Mouse (Mus musculus) spleen, postnatal 0 days (tissue): ENCODE measurements around the gene Sf3b2. TPM values are rescaled to one million over a fixed set of nuclear protein-coding genes. Genes with fewer than 3 reads are reported as not detected.

Experiments used
- polyA plus RNA-seq: library from polyadenylated mRNA; unstranded; fragments of >200 nt; fragmentation: Nextera tagmentation; extraction: Ambion mirVana; gene quantifications from 2 replicates; pipeline ENCODE4 v1.2.1, GENCODE M21; 2015

The Sf3b2 gene
- polyA plus RNA-seq, result 172 and 197 TPM in 2 replicates

GRCm38 (mm10) chr19:5294972-5295735, at the start of gene Sf3b2:
TSS of gene Sf3b2 (minus strand) at chr19:5295455.

GRCm38 (mm10) chr19:5335441-5335840, 40.2 kb upstream of the Sf3b2 start, which contains the start of gene Catsper1:
TSS of gene Catsper1 (plus strand) at chr19:5335741.

GRCm38 (mm10) chr19:5297903-5298800, 2.9 kb upstream of the Sf3b2 start, which contains the start of gene Gal3st3:
TSS of gene Gal3st3 (plus strand) at chr19:5298331.

GRCm38 (mm10) chr19:5272801-5273733, 22.2 kb downstream of the Sf3b2 start, which contains the start of gene Pacs1:
TSS of gene Pacs1 (minus strand) at chr19:5273119.

Other genes with a start within 250 kb of the Sf3b2 start
- gene Rin1, start 245.0 kb downstream of the Sf3b2 start, polyA plus RNA-seq, result 0.75 and 0.99 TPM in 2 replicates
- gene Cd248, start 227.4 kb downstream of the Sf3b2 start, polyA plus RNA-seq, result 11.8 and 17.6 TPM in 2 replicates
- 4.4 and 4.5 TPM in 2 replicates for gene Tmem151a, start 209.9 kb downstream of the Sf3b2 start, polyA plus RNA-seq
- gene Yif1a, start 206.9 kb downstream of the Sf3b2 start, polyA plus RNA-seq, result 43.9 and 51.8 TPM in 2 replicates
- gene Cnih2, start 196.9 kb downstream of the Sf3b2 start, polyA plus RNA-seq, result 0.78 and 0.99 TPM in 2 replicates
- gene Rab1b, start 188.4 kb downstream of the Sf3b2 start, polyA plus RNA-seq, result 88.0 and 103 TPM in 2 replicates
- gene Klc2, start 176.9 kb downstream of the Sf3b2 start, polyA plus RNA-seq, result 2.9 and 4.6 TPM in 2 replicates
- 9.6 and 10.2 TPM in 2 replicates for gene Pacs1, start 22.3 kb downstream of the Sf3b2 start, polyA plus RNA-seq
- gene Gal3st3, start 2.9 kb upstream of the Sf3b2 start, polyA plus RNA-seq, result 0.10 and 0.27 TPM in 2 replicates
- gene Catsper1, start 40.3 kb upstream of the Sf3b2 start, polyA plus RNA-seq, result not detected in 2 replicates
- 0.51 and 0.99 TPM in 2 replicates for gene Cst6, start 54.1 kb upstream of the Sf3b2 start, polyA plus RNA-seq
- 39.3 and 43.4 TPM in 2 replicates for gene Eif1ad, start 71.3 kb upstream of the Sf3b2 start, polyA plus RNA-seq
- 304 and 334 TPM in 2 replicates for gene Banf1, start 71.7 kb upstream of the Sf3b2 start, polyA plus RNA-seq
- gene Sart1, start 93.2 kb upstream of the Sf3b2 start, polyA plus RNA-seq, result 51.2 and 52.4 TPM in 2 replicates
- 0.19 and 0.29 TPM in 2 replicates for gene Tsga10ip, start 107.1 kb upstream of the Sf3b2 start, polyA plus RNA-seq
- 130 and 141 TPM in 2 replicates for gene Drap1, start 129.5 kb upstream of the Sf3b2 start, polyA plus RNA-seq
- 25.6 and 28.8 TPM in 2 replicates for gene AI837181, start 129.7 kb upstream of the Sf3b2 start, polyA plus RNA-seq
- gene Fosl1, start 152.1 kb upstream of the Sf3b2 start, polyA plus RNA-seq, result not detected in 2 replicates
- 5.3 and 6.5 TPM in 2 replicates for gene Ccdc85b, start 162.4 kb upstream of the Sf3b2 start, polyA plus RNA-seq
- 55.0 and 60.8 TPM in 2 replicates for gene Fibp, start 165.2 kb upstream of the Sf3b2 start, polyA plus RNA-seq
- gene Ctsw, start 173.1 kb upstream of the Sf3b2 start, polyA plus RNA-seq, result 4.3 and 6.1 TPM in 2 replicates
- 30.8 and 37.7 TPM in 2 replicates for gene Efemp2, start 178.5 kb upstream of the Sf3b2 start, polyA plus RNA-seq
- 19.9 and 21.2 TPM in 2 replicates for gene Mus81, start 192.9 kb upstream of the Sf3b2 start, polyA plus RNA-seq
- gene Cfl1, start 195.0 kb upstream of the Sf3b2 start, polyA plus RNA-seq, result 1,515 and 1,595 TPM in 2 replicates
- gene 1700020D05Rik, start 208.3 kb upstream of the Sf3b2 start, polyA plus RNA-seq, result 0.19 and 0.21 TPM in 2 replicates
- 7.8 and 7.9 TPM in 2 replicates for gene Snx32, start 215.1 kb upstream of the Sf3b2 start, polyA plus RNA-seq